Mouse (Mus musculus) E14TG2a.4 (cell line): ENCODE data around the gene Gm20388.

Source experiments
- CTCF ChIP-seq: conservative IDR thresholded peaks from 2 replicates; pipeline ENCODE4 v1.5.1; 2014; ENCODE audit warnings: low read length
- NANOG ChIP-seq: IDR thresholded peaks from 2 replicates; pipeline ENCODE4 v1.6.1; 2014; ENCODE audit warnings: borderline replicate concordance, low read length, mixed read lengths
- POU5F1 ChIP-seq: IDR thresholded peaks from 2 replicates; pipeline ENCODE4 v1.6.1; 2014; ENCODE audit warnings: low read length, borderline replicate concordance

DNA sequence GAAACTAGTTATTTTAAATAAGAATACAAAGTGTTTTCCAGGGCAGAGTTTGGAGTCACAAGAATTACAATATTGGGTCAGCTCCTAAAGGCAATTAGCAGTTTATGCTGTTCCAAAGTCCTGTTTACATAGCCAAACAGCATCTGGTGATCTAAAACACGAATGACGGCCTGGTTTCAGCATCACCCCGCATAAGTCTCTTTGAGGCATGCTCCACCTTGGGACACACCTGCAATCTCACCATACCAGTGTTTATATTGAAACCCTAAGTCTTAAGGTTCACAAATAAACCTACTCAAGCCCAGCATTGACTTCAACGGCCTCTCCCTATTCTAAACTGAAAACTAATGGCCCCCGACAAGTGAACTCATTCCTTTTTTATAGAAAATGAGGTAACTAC is 3049.7 kb downstream of the Gm20388 start:
- no peak for TF ChIP-seq CTCF
- TF ChIP-seq NANOG, result no peak
- TF ChIP-seq POU5F1, result no peak
